Mouse (Mus musculus) mouse embryonic stem cell (cell line): Measurements from ENCODE around the gene Pax5.

Experiments used
- in situ Hi-C, 2 experiments: fragments of 300-500 bp; cut with MboI; formaldehyde crosslinking; loops; 1 replicate in 1 of 2; 3 replicates in 1 of 2; pipeline ENCODE4 v1.14.3; 2019 to 2020; ENCODE audit warnings: low sequenced_read_pairs in 2 of 2, low pct_unique_long_range_greater_than_20kb in 1 of 2, mixed read lengths in 1 of 2; ENCODE audit not compliant: unreplicated experiment in 1 of 2

The Pax5 gene

GRCm38 (mm10) chr4:44569138-44569537 lies 141.1 kb downstream of the Pax5 start:
- in situ Hi-C loops, result no loop called here

GRCm38 (mm10) chr4:44568666-44569065 lies 141.6 kb downstream of the Pax5 start:
- in situ Hi-C loops, result no loop called here

GRCm38 (mm10) chr4:44566401-44566800 lies 143.9 kb downstream of the Pax5 start:
- in situ Hi-C loops, result no loop called here

- in situ Hi-C loops, result no loop called here
Measured at GRCm38 (mm10) chr4:44565126-44566082, 144.9 kb downstream of the Pax5 start.

GRCm38 (mm10) chr4:44564602-44565001 lies 145.7 kb downstream of the Pax5 start:
- in situ Hi-C loops, result no loop called here

GRCm38 (mm10) chr4:44560956-44561355 lies 149.3 kb downstream of the Pax5 start:
- in situ Hi-C loops, result no loop called here

- in situ Hi-C loops, result no loop called here
Measured at GRCm38 (mm10) chr4:44558564-44558955, 151.7 kb downstream of the Pax5 start.

- in situ Hi-C loops, result no loop called here
Measured at GRCm38 (mm10) chr4:44557815-44558563, 152.3 kb downstream of the Pax5 start.

- in situ Hi-C loops, result no loop called here
Measured at GRCm38 (mm10) chr4:44556586-44557281, 153.6 kb downstream of the Pax5 start.

- in situ Hi-C loops, result no loop called here
Measured at GRCm38 (mm10) chr4:44555576-44555975, 154.7 kb downstream of the Pax5 start.

- in situ Hi-C loops, result no loop called here
Measured at GRCm38 (mm10) chr4:44551470-44551869, 158.8 kb downstream of the Pax5 start.

GRCm38 (mm10) chr4:44549029-44549428 lies 161.3 kb downstream of the Pax5 start:
- in situ Hi-C loops, result no loop called here

- in situ Hi-C loops, result no loop called here
Measured at GRCm38 (mm10) chr4:44545669-44546068, 164.6 kb downstream of the Pax5 start.

GRCm38 (mm10) chr4:44544495-44544894 lies 165.8 kb downstream of the Pax5 start:
- in situ Hi-C loops, result no loop called here

GRCm38 (mm10) chr4:44543880-44544279 lies 166.4 kb downstream of the Pax5 start:
- in situ Hi-C loops, result no loop called here

GRCm38 (mm10) chr4:44542101-44542500 lies 168.2 kb downstream of the Pax5 start:
- in situ Hi-C loops, result no loop called here

- in situ Hi-C loops, result no loop called here
Measured at GRCm38 (mm10) chr4:44538488-44538887, 171.8 kb downstream of the Pax5 start.

GRCm38 (mm10) chr4:44536794-44537193 lies 173.5 kb downstream of the Pax5 start:
- in situ Hi-C loops, result no loop called here

- in situ Hi-C loops, result no loop called here
Measured at GRCm38 (mm10) chr4:44535646-44536045, 174.6 kb downstream of the Pax5 start.
